Mouse (Mus musculus) layer of hippocampus, adult 9-10 months (tissue): ENCODE data around the gene Erg28.

Experiments used
- DNase-seq: peaks from one replicate; pipeline ENCODE4 v3.0.0; 2022; ENCODE audit warnings: low spot score

Erg28 gene

DNA sequence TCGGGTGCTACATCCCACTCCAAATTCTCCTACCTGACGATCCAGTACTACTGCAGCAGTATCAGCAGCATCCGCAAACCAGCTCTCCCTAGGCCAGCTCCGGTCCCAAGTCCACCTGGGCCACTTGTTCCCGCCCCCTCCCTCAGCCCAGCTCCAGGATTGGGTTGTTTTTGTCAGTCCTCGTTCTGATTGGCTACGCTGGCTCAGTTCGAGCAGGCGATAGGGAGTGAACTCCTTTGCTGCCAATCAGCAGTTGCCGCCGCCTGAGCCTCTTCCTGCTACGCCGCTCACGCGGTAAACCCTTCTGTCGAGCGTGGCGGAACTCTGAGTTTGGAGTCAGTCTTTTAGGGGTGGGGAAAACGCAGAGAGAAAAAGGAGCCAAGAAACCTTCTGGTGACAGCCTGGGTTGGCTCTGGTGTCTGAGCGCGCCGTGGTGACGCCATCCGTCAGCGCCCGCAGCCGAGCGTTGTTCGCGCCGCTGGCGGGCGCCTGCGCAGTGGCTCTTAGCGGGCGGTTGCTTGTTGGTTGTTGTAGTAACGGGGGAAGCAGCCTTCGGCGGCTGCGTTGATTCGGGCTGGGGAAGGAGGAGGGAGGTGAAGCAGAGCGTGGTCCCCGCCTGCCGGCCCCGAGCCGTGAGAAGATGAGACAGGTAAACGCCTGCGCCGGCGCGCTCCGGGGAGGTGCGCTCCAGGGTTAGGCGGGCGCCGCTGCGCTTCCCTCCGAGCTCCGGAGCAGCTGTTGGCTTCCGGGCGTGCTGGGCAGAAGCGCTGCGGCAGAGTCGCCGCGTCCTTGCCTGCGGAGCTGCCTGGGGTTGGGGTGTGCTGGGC, at the start of gene Erg28, which contains the start of gene Ttll5:
TSS of gene Erg28 (minus strand) at position 113 of the 827 bp plus-strand sequence.
TSS of gene Ttll5 (plus strand) at position 222 of the 827 bp plus-strand sequence.
- DNase-seq: peak; percentile 91

DNA sequence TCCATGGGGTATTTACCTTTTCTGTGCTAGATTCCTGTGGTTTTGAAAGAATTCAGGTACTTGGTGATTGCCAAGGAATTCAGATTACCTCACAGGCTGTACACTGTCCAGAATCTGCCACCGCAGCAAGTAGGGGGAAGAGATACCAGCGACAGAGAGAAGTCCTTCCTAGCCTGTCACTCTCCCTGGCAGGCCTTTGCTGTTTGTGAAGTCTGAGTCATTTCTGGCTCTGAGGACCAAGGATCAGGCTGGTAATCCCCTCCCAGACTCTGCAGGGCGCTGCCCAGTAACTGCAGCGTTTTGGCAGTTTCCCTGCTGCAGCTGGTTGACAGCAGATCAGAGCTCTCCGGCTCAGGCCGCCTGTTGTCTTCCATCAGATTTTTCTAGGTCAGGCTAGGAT, 45.1 kb upstream of the Erg28 start:
- DNase-seq: no peak

DNA sequence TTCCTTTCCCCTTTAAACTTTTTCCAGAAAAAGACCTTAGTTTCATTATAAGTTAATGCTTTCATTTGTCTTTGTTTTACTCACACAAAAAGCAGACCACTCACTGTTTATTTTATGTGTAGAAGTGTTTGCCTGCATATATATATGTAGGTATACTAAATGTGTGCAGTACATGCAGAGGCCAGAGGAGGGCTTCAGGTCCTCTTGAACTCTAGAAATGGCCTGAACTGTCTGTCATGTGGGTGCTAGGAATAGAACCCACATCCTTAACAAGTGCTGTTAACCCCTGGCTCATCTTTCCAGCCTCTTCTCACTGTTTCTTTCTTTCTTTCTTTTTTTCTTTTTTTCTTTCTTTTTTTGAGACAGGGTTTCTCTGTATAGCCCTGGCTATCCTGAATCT, 42.8 kb upstream of the Erg28 start:
- DNase-seq: no peak

DNA sequence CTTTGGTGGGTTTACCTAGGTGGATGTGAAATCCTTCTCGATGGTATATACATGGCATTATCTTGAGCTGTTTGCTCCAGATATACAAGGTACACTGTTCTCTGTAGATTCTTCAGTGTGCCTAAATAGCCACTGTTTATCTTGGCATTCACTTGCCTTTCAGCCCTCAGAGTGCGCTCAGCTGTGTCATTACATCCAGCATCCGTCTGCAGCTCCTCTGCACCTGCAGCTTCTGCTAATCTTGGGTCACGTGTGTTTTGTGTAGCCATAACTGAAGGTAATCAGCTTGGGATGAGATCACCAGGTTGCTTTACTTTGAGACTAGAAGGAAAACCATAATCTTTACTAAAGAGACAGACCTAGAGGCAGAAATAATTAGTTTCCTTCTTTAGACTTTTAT, 42.3 kb upstream of the Erg28 start:
- no peak for DNase-seq

DNA sequence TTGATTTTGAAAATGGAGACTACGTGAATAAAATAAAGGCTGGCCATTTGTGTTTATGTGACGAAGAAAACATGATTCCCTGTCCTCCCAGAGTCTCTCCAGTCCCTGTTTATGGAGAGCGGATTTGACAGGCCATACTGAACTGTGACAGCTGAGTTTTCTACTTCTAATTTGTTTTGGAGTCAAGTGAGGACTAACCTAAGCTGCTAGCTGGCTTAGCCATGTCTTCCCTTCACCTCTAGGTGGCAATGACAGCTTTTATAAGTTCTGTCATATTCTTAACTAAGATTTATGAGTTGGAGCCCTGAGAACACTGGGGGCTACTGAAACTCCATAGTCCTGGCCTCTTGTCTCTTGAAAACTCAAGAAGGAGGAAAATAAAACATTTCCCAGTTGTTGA, 41.2 kb upstream of the Erg28 start:
- DNase-seq: no peak

DNA sequence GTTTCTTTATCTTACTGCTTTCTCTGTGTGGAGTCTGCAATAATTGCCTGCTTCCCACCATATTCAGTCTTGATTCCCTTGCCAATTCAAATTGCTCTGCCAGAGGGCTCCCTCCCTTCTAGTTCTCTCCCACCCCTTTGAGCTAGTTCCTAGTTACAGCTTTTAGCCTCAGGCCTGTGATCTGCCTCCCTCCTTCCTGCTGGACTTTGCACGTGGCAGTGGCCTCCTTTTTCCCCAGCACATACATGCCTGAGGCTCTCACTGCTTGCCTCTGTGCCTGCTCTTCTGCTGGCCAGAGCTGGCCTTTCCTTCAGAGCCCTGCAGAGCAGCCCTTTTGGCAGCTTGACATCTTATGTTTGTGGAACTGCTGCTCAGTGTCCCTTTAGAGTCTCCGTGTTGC, 38.2 kb upstream of the Erg28 start:
- no peak for DNase-seq

DNA sequence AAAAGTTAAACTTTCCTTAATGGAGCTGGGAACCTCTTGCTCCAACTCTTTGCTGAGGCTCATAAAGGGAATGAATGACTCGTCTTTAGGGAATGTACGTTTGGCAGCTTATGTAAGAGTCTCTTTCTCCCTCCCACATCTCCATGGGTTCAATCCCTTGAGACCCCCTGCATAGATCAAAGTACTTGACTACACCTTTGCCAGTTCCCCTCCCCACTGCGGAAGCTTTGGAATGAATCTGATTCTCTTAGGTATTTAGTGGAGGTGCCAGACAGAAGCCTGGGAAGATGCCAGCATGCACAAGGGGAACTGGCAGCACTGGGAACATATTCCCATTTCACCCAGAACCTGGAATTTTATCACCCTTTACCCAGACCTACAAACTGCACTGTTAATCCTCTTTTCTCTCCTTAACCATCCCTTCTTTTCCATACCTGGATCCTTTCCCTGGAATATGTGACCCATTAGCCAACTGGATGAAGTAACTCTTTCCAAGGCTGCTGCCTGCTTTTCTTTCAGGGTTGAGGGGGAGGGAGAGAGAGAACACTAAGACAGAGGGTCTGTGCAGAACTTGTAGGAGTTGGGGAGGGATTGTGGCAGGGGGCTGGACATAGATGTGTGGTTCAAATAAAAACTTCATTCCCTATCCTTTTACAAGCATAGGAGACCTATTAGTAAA, 35.3 kb upstream of the Erg28 start:
- DNase-seq: no peak

DNA sequence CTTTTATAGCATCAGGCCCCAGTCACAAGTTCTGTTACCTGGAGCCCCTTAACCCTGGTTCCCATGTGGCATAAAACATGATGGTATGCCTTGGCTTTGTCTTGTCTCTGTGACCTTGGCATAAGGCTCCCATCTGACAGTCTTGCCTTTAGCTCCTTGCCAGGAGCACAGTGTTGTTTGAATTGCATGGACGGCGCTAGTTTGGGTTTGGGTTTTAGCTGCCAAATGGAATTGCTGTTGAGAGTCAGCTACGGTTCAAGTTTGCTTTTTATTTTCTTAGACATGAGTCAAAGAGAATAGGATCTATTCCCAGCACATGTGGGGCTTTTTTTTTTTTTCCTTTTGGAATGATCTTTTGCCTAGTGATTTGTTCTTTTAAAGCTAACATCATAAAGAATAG, 34.8 kb upstream of the Erg28 start:
- DNase-seq: no peak

DNA sequence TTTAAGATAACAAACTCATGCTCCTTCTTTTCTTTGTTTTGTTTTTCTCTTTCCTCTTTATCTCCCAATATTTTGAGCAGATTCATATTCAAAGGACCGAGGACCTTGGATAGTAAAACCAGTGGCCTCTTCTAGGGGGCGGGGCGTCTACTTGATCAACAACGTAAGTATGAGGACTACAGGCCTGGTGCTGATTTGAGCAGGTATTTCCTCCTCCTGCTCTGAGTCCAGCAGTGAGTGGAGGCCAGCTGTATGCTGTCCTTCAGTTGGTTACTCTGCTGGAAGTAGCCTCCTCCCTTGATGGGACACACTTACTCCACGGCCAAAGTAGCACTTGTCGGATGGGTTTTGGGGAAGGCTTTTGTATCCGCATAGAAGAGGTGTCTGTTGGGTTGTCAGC, 33.0 kb upstream of the Erg28 start:
- DNase-seq: no peak

DNA sequence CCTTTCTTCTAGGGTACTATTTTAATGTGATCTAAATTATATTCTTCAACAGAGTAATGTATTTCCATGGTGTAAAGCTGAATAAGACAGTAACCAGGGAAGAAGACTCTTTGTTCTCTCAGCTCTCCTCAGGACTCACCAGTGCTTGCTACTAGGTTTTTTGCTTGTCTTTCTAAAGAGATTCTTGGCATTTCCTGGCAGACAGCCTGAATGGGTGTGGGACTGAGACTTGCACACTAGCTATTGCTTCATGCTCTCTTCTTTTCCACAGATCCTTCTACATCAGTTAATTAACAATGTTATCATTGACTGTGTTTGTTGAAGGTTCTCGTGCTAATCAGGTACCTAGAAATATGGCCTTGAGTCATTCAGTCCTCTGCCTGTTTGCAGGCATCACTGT, 29.9 kb upstream of the Erg28 start:
- DNase-seq: no peak

DNA sequence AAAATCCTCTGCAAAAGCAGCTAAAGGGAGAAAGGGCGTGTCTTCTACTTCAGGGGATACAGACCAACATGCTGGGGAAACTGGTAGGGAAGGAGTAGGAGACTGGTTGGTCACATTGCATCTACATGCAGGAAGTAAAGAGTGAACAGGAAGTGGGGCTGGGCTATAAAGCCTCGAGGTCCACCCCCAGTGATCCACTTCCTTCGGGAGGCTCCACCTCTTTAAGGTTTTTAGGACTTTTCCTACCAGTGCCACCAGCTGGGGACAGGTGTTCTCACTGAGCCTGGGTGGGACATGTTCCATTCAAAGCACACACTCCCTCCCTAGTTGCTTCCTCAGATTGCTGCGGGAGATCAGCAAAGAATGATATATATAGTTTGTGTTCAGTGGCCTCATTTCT, 29.5 kb upstream of the Erg28 start:
- no peak for DNase-seq

DNA sequence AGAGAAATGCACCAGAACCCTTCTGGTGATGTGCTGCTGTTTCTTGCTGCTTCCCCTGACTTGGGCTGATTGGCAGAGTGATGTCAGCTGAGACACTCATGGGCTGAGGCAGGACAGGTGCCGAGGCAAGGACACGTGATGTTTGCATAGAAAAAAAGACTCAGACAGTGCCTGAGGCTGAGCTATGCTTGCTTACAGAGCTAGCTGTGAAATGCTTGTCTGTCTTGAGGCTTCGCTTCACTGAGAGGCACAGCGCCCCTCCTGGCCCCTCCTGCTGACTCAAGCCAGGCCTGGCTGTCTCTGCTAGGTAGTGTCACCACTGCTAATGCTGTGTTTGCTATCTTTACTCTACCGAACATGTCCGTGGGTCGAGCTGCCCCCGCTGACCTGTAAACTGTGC, 26.3 kb upstream of the Erg28 start:
- DNase-seq: no peak

DNA sequence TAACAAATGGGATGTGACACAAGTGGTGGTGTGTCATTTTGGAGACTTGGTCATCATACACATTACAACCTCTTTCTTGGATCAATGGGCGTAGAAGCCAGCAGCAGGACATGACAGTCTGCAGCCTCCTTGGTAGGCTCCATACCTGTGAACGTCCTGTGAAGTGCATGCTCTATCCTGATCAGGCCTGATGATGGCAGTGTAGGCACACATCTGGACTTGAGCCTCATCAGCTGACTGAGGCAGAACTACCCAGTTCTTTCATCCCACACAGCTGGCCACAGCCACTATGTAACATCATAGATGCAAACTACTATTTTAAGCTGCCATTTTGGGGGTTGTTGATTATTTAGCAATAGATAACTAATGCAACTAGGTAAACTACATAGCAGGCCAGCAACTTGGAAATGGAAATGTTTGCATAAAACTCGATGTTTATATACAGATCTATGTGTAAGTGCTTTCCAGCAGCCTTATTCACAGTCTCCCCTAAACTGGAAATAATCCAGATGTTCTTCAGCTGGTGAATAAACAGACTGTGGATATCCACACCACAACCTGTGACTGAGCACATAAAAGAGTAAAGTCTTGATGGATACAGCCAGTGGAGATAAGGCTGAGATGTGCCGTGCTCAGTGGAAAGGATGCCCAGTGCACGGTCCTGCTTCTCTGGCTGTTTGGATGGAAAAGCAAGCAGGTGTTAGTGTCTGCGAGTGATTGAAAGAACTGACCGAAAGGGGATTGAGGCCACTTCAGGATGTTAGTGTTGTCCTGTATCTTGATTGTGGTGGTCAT, 24.0 kb upstream of the Erg28 start:
- no peak for DNase-seq

DNA sequence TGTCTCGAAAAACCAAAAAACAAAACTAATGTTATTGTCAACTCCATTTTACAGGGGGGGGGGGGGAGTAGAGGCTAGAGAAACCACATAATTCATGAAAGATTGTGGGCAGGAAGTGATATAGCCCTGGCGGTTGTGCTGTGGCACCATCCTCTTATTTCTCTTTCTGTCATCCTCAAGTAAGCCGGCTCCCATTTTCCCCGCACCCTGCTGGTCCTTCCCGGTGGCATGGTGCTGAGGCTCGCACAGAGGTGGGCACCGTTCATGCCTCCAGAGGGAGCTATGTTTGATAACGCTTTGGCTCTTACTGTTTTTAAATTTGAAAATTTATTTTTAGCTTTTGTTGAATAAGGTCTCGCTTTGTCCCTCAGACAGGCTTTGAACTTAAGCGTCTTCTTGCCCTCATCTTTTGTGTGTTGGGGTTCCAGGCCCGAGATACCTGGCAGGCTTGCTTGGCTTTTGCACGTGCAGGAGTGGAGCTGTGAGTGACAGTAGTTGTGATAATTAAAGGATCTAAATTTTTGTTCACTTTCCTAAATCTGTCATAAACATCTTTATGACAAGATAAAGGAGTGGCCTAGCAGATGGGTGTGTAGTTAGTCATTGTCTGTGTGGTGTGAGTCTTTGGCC, 15.1 kb upstream of the Erg28 start:
- DNase-seq: no peak

DNA sequence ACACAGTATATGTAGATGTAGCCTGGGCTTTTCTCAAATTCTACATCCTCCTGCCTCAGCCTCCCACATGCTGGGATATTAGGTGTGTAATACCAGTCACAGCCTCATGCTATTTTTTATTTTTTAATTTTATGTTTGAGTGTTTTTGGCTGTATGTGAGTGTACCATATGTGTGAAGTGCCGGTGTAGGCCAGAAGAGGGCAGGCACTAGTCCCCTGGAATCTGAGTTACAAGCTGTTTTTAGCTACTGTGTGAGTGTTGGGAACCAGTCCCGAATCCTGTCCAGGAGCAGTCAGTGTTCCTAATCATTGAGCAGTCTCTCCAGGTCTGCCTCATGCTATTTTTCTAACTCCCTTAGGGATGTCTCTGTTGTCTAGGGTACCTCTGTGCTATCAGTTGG, 13.4 kb upstream of the Erg28 start:
- no peak for DNase-seq

DNA sequence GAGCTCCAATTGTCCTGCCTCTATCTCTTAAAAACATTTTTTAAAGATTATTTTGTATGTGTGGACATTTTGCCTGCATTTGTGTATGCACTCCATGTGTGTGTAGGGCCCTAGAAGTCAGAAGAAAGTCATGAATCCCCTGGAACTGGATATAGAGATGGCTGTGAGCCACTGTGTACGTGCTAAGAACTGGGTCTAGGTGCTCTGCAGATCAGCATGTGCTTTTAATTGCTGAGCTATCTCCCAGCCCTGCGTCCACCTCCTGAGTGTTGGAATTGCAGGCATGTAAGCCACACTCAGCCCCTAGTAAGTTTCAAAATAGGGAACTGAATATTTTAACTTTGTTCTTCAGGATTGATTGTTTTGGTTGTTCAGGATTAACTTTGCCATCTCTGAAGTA, 10.2 kb upstream of the Erg28 start:
- no peak for DNase-seq

DNA sequence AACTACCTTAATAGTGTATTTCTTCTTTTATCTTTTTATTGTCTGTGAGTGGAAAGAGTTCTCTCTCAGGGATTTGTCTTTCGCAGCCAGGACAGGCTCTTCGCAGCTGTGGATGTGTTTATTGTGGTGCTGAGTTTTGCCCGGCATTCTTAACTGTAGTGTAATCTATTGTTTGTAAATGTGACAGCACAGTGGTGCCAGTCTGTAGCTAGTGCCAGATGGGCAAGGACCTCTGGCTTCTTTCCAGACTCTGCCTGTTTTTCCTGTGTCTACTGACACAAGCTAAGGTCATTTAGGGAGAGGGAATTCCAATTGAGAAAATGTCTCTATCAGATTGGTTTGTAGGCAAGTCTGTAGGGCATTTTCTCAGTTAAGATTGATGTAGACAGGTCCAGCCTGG, 6.3 kb upstream of the Erg28 start:
- peak; percentile 36 for DNase-seq

DNA sequence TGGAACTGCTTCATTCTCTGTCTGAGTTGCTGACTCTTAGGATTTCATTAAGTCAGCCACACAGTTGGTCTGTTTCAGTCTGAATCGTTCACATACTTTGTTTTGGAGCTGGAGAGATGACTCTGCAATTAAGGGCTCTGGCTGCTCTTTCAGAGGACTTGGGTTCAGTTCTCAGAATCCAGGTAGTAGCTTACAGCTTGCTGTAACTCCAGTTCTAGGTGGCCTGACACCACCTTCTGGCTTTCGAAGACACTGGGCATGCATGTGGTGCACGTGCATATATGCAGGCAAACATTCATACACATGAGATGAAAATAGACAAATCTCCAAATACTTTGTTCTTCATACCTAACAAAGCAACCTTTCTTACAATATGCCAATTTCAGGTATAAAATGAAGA, 5.5 kb upstream of the Erg28 start:
- DNase-seq: no peak

DNA sequence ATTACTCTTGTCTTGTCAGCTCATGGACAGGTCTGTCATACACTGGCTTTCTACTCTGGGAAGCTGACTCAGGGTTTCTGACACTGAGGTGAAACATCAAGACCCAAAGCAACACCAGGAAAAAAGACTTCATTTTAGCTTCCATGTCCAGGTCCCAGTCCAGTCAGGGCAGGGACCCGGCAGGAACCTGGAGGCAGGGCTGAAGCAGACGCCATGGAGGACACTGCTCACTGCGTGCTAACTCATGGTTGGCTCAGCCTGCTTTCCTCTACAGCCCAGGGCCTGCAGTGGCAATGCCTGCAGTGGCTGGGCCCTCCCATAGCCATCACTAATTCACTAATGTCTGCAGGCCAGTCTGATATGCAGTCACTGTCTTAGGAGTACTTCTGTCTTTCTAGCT, 4.5 kb upstream of the Erg28 start:
- no peak for DNase-seq

DNA sequence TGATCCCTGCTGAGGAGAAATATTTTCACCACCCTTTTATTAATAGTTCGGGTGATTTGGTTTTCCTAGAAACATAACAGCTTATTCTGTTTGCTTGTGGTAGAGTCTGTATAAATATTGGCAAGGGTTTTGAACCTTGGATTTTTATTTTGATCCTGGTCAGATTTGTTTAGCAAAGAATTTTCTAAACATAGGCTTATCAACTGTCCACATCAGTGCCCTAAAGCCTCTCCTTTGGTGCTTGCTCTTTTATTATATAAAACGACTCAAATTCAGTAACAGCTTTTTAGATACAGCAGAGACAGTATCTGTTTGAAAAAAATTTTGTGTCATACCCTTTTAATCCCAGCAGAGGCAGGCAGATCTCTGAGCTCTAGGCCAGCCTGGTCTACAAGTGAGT, 1.5 kb upstream of the Erg28 start:
- no peak for DNase-seq

DNA sequence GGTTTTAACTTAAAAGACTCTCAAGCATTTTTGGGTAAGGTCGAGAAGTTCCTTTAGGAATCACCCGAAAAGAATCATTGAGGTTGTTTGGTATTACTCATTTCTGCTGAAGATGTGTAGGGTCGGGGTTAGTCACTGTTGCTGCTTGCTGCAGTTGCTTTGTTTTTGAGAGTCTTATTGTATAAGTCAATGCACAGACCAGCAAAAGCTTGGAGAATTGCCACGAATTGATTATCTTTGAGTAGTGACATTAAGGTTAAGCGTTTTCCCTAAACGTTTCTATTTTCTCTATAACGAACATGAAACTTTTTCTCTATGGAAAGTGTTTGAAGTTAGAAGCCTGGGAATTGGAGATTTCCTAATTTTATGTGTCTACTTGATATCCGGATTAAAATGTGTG, 1.0 kb upstream of the Erg28 start:
- DNase-seq: no peak

DNA sequence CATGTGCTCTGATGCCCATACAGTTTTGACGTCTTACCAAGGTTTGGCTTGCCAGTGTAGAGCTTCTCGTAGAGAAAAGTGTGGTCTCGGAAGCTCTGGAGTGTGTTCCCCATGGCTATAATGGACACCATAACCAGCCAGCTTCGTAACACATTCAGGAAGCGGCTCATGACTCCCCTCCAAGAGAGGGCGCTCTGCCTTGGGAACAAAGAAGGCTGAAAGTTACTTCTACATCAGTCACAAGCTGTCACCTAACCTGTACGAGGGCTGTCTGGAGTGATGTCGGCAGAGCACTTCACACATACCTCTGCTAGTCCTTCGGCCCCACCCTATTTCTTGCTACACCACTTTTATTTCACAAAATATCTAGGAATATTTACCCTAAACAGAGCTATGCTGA, 2.3 kb downstream of the Erg28 start:
- DNase-seq: no peak

DNA sequence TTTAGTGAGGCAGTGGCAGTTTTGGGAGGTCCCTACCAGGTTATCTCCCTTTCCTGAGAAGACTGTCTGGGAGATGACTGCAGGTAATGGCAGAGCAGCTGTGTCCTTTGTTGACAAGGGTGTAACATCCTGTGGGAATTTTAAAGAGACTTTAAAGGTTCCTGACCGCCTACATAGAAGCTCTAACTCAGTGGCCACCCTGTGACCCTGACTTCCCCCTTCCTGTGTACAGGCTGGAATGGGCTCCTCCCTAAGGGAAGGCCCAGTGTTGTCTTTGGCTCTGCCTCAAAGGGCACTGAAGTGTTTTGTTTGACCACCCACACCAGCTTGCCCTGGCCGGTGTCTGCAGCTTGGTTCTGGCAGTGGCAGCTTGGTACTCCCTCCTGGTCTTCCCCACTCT, 10.8 kb downstream of the Erg28 start:
- DNase-seq: no peak
